Mouse (Mus musculus) CH12.LX (cell line): Measurements from ENCODE around the gene Znrd1as.

Experiments used
- CTCF ChIP-seq, 2 experiments: IDR thresholded peaks in 1 of 2; conservative IDR thresholded peaks in 1 of 2; 2 replicates each; pipeline ENCODE4 v1.5.1; 2011 to 2012; ENCODE audit warnings: low read depth in 2 of 2, low read length in 2 of 2, improper control_type of control experiment in 1 of 2, inconsistent platforms in 1 of 2, mild to moderate bottlenecking in 1 of 2, moderate library complexity in 1 of 2
- ELF1 ChIP-seq: IDR thresholded peaks from 2 replicates; pipeline ENCODE4 v1.6.1; 2014; ENCODE audit warnings: low read depth, mild to moderate bottlenecking, inconsistent platforms, low read length, improper control_type of control experiment
- EP300 ChIP-seq: IDR thresholded peaks from 2 replicates; pipeline ENCODE4 v1.6.1; 2011; ENCODE audit warnings: low read length, improper control_type of control experiment
- MEF2A ChIP-seq: IDR thresholded peaks from 2 replicates; pipeline ENCODE4 v1.6.1; 2014; ENCODE audit warnings: low read depth, mild to moderate bottlenecking, inconsistent platforms, low read length, improper control_type of control experiment, borderline replicate concordance
- NRF1 ChIP-seq: IDR thresholded peaks from 2 replicates; pipeline ENCODE4 v1.6.1; 2014; ENCODE audit warnings: low read depth, mild to moderate bottlenecking, inconsistent platforms, low read length, improper control_type of control experiment, moderate library complexity
- RAD21 ChIP-seq: IDR thresholded peaks from 2 replicates; pipeline ENCODE4 v1.6.1; 2011; ENCODE audit warnings: low read depth, mild to moderate bottlenecking, low read length, improper control_type of control experiment, moderate library complexity
- TCF12 ChIP-seq: IDR thresholded peaks from 2 replicates; pipeline ENCODE4 v1.6.1; 2014; ENCODE audit warnings: low read depth, mild to moderate bottlenecking, inconsistent platforms, low read length, improper control_type of control experiment
- UBTF ChIP-seq: IDR thresholded peaks from 2 replicates; pipeline ENCODE4 v1.6.1; 2012; ENCODE audit warnings: low read depth, mild to moderate bottlenecking, inconsistent platforms, low read length, improper control_type of control experiment, moderate library complexity

DNA sequence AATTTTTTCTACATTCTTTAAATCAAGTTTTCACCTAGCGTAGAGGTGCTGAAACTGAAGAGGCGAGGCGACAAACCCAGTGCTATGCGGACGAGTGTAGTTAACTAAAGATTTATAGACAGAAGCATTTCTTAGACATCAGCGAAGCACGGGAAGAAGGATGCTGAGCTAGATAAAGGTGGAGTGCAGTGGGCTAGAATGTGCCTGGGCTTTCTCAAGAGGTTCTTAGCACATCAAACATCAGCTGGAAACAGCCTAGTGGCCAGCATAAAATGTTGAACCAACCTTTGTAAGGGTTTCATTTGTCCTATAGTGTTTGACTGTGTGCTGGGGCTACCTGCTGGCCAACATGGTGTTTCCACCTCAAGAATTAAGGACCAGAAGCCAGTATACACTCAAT is 42.5 kb downstream of the Znrd1as start, which contains the start of gene Zfp57:
- no peak for TF ChIP-seq TCF12
- TF ChIP-seq EP300, result no peak
- no peak for TF ChIP-seq RAD21
- no peak for TF ChIP-seq CTCF (conservative IDR thresholded peaks at IDR 0.05 in 1 of 2, IDR thresholded peaks at IDR 0.05 in 1 of 2; ENCODE audit: low read depth in 2 of 2, low read length in 2 of 2)
- no peak for TF ChIP-seq NRF1
- TF ChIP-seq MEF2A, result no peak
- no peak for TF ChIP-seq UBTF
- no peak for TF ChIP-seq ELF1
